Mouse (Mus musculus) macrophage (primary cell): ENCODE measurements at regions not wholly inside any gene's neighbourhood (a gene's known extent, or its start where the extent isn't known, plus 50 kb on each side); places are given as distances from the start of the nearest gene placed in this dataset.

Experiments
- H3K27ac ChIP-seq: fragments of 350-480 bp; formaldehyde crosslinking; 2 replicates; pipeline ENCODE4 v1.9.0; 2021
- H3K36me3 ChIP-seq: fragments of 350-480 bp; formaldehyde crosslinking; 2 replicates; pipeline ENCODE4 v1.9.0; 2021; ENCODE audit errors: inconsistent target
- H3K4me3 ChIP-seq: fragments of 350-480 bp; formaldehyde crosslinking; 2 replicates; pipeline ENCODE4 v1.9.0; 2021; ENCODE audit errors: inconsistent target
- H3K79me2 ChIP-seq: fragments of 350-480 bp; formaldehyde crosslinking; 2 replicates; pipeline ENCODE4 v1.9.0; 2021; ENCODE audit errors: inconsistent target
- WGBS: methylation state at CpG from one replicate; pipeline ENCODE4 v1.1.7; 2026; ENCODE audit warnings: inconsistent platforms; ENCODE audit not compliant: missing documents; 5-methylcytosine and 5-hydroxymethylcytosine counted together

DNA sequence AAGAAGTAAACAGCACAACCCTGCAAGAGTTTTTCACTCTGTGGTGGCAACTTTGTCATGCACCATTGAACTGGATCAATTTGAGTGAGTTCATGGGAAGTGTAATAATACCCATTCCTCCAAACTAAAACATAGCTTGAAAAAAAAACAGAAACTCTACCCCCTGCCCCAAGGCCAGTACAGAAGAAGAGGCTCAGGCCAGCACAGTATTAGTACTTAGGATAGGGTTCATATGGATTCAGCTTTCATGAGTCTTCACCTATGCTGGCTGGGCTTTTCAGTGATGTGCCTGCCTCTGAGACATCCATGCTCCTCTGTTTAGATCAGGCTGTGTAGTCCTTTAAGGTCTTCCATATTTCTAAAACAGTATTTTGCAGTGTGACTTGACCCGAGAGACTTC is 270.6 kb downstream of the 1190002N15Rik start:
- Histone ChIP-seq H3K27ac (no peak overlapping the region), H3K79me2 (no peaks in the 10 kb centered on the region), H3K36me3 (no peaks in the 10 kb centered on the region), H3K4me3 (no peak overlapping the region)
- 83% methylated on average over 1 of the region's 1 CpGs for WGBS

GRCm38 (mm10) chr9:94239479-94240241 is 298.2 kb downstream of the 1190002N15Rik start:
- 89% methylated on average over 8 of the region's 8 CpGs for WGBS
- H3K4me3 ChIP-seq = no peak overlapping the region
- H3K36me3 ChIP-seq = no peaks in the 10 kb centered on the region
- no peaks in the 10 kb centered on the region for H3K79me2 ChIP-seq
- H3K27ac ChIP-seq = no peak overlapping the region

GRCm38 (mm10) chr9:94238565-94238964 is 299.3 kb downstream of the 1190002N15Rik start:
- Histone ChIP-seq H3K27ac (no peak overlapping the region), H3K36me3 (no peaks in the 10 kb centered on the region), H3K79me2 (no peaks in the 10 kb centered on the region), H3K4me3 (no peak overlapping the region)

GRCm38 (mm10) chr9:94229537-94229936 is 308.3 kb downstream of the 1190002N15Rik start:
- WGBS = 94% methylated on average over 2 of the region's 2 CpGs
- no peak overlapping the region for H3K27ac ChIP-seq
- H3K36me3 ChIP-seq = no peaks in the 10 kb centered on the region
- no peaks in the 10 kb centered on the region for H3K79me2 ChIP-seq
- H3K4me3 ChIP-seq = no peak overlapping the region

GRCm38 (mm10) chr9:94219116-94219515 is 318.8 kb downstream of the 1190002N15Rik start:
- no peak overlapping the region for H3K27ac ChIP-seq
- H3K36me3 ChIP-seq = no peaks in the 10 kb centered on the region
- 70% methylated on average over 2 of the region's 2 CpGs for WGBS
- no peak overlapping the region for H3K4me3 ChIP-seq
- no peaks in the 10 kb centered on the region for H3K79me2 ChIP-seq

DNA sequence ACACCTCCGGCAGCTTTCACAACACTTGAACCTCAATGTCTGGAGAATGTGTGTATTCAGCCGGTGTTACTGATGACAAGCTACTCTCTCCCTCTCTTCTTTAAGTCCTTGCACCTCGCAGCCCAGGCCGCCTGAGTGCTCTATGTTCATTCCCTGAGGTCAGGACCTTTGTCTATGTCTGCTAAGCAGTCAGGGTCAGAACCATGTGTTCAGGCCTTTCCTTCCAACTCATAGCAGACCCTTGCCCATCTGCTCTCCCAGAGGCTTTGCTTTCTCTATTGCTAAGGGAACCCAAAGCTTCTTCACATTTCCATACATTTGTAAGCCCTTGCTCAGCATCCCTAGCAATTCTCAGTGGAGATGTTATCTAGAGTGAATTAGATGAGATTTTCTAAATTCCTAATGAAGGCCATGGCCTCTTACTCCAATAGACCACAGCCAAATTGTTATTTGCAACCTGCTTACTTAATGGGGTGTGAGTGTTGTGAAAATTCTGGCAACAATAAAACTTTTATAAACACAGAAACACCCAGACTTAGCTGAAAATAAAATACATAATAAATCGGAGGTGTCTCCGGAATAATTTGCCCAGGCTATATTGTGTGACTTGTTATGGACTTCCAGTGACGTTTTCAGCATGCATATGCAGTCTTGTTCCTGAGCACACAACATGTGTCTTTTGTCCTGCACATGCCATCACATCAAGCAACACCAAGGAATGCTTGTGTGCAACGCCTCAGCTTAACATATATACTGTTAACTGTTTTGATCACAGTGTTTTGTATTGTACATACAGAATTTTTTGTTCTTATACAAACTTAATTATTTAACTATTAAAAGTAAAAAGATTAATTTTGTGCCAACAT is 321.2 kb downstream of the 1190002N15Rik start:
- Histone ChIP-seq H3K79me2 (no peaks in the 10 kb centered on the region), H3K36me3 (no peaks in the 10 kb centered on the region), H3K4me3 (no peak overlapping the region), H3K27ac (no peak overlapping the region)
- 94% methylated on average over 8 of the region's 8 CpGs for WGBS

- H3K4me3 ChIP-seq = no peak overlapping the region
- WGBS = 89% methylated on average over 9 of the region's 9 CpGs
- no peak overlapping the region for H3K27ac ChIP-seq
- no peaks in the 10 kb centered on the region for H3K36me3 ChIP-seq
- no peaks in the 10 kb centered on the region for H3K79me2 ChIP-seq
Measured at GRCm38 (mm10) chr9:94210467-94211249, 327.2 kb downstream of the 1190002N15Rik start.

DNA sequence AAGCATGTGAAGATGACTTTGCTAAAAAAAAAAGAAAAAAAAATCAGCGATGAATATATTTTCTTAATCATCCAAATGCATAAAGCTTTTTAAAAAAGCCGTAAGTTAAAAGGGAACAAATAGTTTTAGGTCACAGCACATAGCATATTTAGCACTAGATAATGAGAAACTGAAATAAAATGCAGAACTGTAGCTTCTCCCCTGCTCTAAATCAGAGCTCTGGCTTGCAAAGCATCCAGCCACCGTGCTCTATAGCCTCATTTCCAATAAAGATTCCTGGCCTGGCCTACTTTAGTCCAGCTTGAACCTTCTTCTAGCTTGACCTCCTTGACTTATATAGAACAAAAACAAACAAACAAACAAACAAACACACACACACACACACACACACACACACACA is 328.9 kb downstream of the 1190002N15Rik start:
- Histone ChIP-seq H3K79me2 (no peaks in the 10 kb centered on the region), H3K36me3 (no peaks in the 10 kb centered on the region), H3K4me3 (no peak overlapping the region), H3K27ac (no peak overlapping the region)
- WGBS = 77% methylated on average over 3 of the region's 3 CpGs

DNA sequence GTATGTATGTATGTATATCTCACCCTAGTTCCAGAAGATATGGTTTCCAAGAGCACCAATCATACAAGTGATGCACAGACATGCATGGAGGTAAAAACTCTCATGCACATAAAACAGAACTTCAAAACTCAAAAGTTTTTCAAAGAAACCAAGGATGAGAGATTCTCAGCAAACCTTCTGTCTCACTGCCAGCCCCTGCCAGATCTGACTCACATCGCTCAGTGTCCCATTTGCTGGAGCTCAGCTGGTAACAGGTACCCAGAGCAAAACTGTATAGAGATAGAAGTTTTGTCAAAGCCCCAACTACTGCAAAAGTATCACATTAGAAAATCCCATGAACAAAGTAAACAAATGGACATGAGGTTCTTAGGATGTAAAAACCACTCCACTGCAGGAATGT is 337.0 kb downstream of the 1190002N15Rik start:
- WGBS = 91% methylated on average over 1 of the region's 1 CpGs
- no peak overlapping the region for H3K27ac ChIP-seq
- H3K36me3 ChIP-seq = no peaks in the 10 kb centered on the region

GRCm38 (mm10) chr9:94199864-94200263 is 338.0 kb downstream of the 1190002N15Rik start:
- Histone ChIP-seq H3K27ac (no peak overlapping the region), H3K4me3 (no peak overlapping the region), H3K36me3 (no peaks in the 10 kb centered on the region), H3K79me2 (no peaks in the 10 kb centered on the region)
- 84% methylated on average over 2 of the region's 2 CpGs for WGBS

More for the DNA sequence above, 337.0 kb downstream of the 1190002N15Rik start:
- Histone ChIP-seq H3K79me2 (no peaks in the 10 kb centered on the region), H3K4me3 (no peak overlapping the region)

- no peak overlapping the region for H3K27ac ChIP-seq
- H3K36me3 ChIP-seq = no peaks in the 10 kb centered on the region
- 76% methylated on average over 3 of the region's 3 CpGs for WGBS
- H3K79me2 ChIP-seq = no peaks in the 10 kb centered on the region
- no peak overlapping the region for H3K4me3 ChIP-seq
Measured at GRCm38 (mm10) chr9:94191083-94191482, 346.8 kb downstream of the 1190002N15Rik start.

GRCm38 (mm10) chr9:94189872-94190800 is 347.7 kb downstream of the 1190002N15Rik start:
- H3K36me3 ChIP-seq = no peaks in the 10 kb centered on the region
- WGBS = 63% methylated on average over 2 of the region's 2 CpGs
- H3K27ac ChIP-seq = no peak overlapping the region
- H3K79me2 ChIP-seq = no peaks in the 10 kb centered on the region
- no peak overlapping the region for H3K4me3 ChIP-seq

- H3K79me2 ChIP-seq = no peaks in the 10 kb centered on the region
- H3K36me3 ChIP-seq = no peaks in the 10 kb centered on the region
- H3K27ac ChIP-seq = no peak overlapping the region
- no peak overlapping the region for H3K4me3 ChIP-seq
Measured at GRCm38 (mm10) chr9:94188124-94188523, 349.8 kb downstream of the 1190002N15Rik start.
